Mouse (Mus musculus) B cell, adult (primary cell): ENCODE measurements around the gene Shld1. TPM values are rescaled to one million over a fixed set of nuclear protein-coding genes. Genes with fewer than 3 reads are reported as not detected.

ENCODE experiments used
- total RNA-seq: library from RNA; stranded (reverse); gene quantifications from 4 replicates; pipeline ENCODE4 v1.2.4, GENCODE M21; 2023; ENCODE audit not compliant: inconsistent age

The Shld1 gene
- total RNA-seq, result 10.6 to 17.0 TPM (median 14.7 TPM) in 4 replicates

GRCm38 (mm10) chr2:132686756-132687737, at the start of gene Shld1:
Gene Shld1 (plus strand): TSS chr2:132686931.

GRCm38 (mm10) chr2:132780978-132781377, 94.2 kb downstream of the Shld1 start, which contains the start of gene Chgb:
Gene Chgb (plus strand): TSS chr2:132781278.

Other genes starting within 250 kb of the Shld1 start
- gene Gpcpd1, start 99.2 kb upstream of the Shld1 start, total RNA-seq, result 140 to 147 TPM (median 141 TPM) in 4 replicates
- not detected in 4 replicates for gene Chgb, start 94.3 kb downstream of the Shld1 start, total RNA-seq
- 42.1 to 43.9 TPM (median 43.4 TPM) in 4 replicates for gene Trmt6, start 129.1 kb downstream of the Shld1 start, total RNA-seq
- gene Mcm8, start 129.2 kb downstream of the Shld1 start, total RNA-seq, result 4.4 to 6.8 TPM (median 6.2 TPM) in 4 replicates
- gene Crls1, start 159.7 kb downstream of the Shld1 start, total RNA-seq, result 8.4 to 15.4 TPM (median 12.4 TPM) in 4 replicates
- gene Lrrn4, start 194.0 kb downstream of the Shld1 start, total RNA-seq, result 0.19 to 0.22 TPM in 2 of 4 replicates, not detected in the others